Mouse (Mus musculus) embryonic facial prominence, embryonic 15.5 days (tissue): ENCODE measurements around the gene Pheta2. TPM values are rescaled to one million over a fixed set of nuclear protein-coding genes. Genes with fewer than 3 reads are reported as not detected.

Source experiments
- ATAC-seq: fragments of 200-750 bp; cut with Nextera tagmentation; 2 replicates; pipeline ENCODE4 v1.8.0; 2017; ENCODE audit warnings: low read depth, moderate TSS enrichment; ENCODE audit not compliant: insufficient number of reproducible peaks, low FRiP score, low TSS enrichment
- H3K27ac ChIP-seq: fragments of 300-500 bp; sonication (generic); replicated peaks from 2 replicates; pipeline ENCODE4 v1.5.1; 2015; ENCODE audit warnings: mild to moderate bottlenecking, inconsistent platforms
- H3K27me3 ChIP-seq: fragments of 300-500 bp; sonication (generic); 2 replicates; pipeline ENCODE4 v1.6.1; 2015; ENCODE audit warnings: inconsistent platforms
- H3K36me3 ChIP-seq: fragments of 300-500 bp; sonication (generic); 2 replicates; pipeline ENCODE4 v1.6.1; 2015; ENCODE audit warnings: mild to moderate bottlenecking, inconsistent platforms
- H3K4me1 ChIP-seq: fragments of 300-500 bp; sonication (generic); 2 replicates; pipeline ENCODE4 v1.6.1; 2015; ENCODE audit warnings: inconsistent platforms
- H3K4me2 ChIP-seq: fragments of 300-500 bp; sonication (generic); replicated peaks from 2 replicates; pipeline ENCODE4 v1.6.1; 2015; ENCODE audit warnings: mild to moderate bottlenecking, inconsistent platforms
- H3K4me3 ChIP-seq: fragments of 300-500 bp; sonication (generic); replicated peaks from 2 replicates; pipeline ENCODE4 v1.5.1; 2015; ENCODE audit warnings: mild to moderate bottlenecking, inconsistent platforms
- H3K9ac ChIP-seq: fragments of 300-500 bp; sonication (generic); 2 replicates; pipeline ENCODE4 v1.6.1; 2015; ENCODE audit warnings: inconsistent platforms
- H3K9me3 ChIP-seq: fragments of 300-500 bp; sonication (generic); replicated peaks from 2 replicates; pipeline ENCODE4 v1.6.1; 2016; ENCODE audit warnings: inconsistent platforms
- WGBS: fragments of 180-500 bp; shearing (Covaris S2); methylation state at CpG from one replicate; pipeline ENCODE4 v1.1.7; 2015; 5-methylcytosine and 5-hydroxymethylcytosine counted together
- polyA plus RNA-seq: library from polyadenylated mRNA; unstranded; fragments of >200 nt; fragmentation: Nextera tagmentation; extraction: Ambion mirVana; gene quantifications from 2 replicates; pipeline ENCODE4 v1.2.1, GENCODE M21; 2015

The Pheta2 gene
- polyA plus RNA-seq, 1 experiment from 2014 or later, result 23.8 TPM

DNA sequence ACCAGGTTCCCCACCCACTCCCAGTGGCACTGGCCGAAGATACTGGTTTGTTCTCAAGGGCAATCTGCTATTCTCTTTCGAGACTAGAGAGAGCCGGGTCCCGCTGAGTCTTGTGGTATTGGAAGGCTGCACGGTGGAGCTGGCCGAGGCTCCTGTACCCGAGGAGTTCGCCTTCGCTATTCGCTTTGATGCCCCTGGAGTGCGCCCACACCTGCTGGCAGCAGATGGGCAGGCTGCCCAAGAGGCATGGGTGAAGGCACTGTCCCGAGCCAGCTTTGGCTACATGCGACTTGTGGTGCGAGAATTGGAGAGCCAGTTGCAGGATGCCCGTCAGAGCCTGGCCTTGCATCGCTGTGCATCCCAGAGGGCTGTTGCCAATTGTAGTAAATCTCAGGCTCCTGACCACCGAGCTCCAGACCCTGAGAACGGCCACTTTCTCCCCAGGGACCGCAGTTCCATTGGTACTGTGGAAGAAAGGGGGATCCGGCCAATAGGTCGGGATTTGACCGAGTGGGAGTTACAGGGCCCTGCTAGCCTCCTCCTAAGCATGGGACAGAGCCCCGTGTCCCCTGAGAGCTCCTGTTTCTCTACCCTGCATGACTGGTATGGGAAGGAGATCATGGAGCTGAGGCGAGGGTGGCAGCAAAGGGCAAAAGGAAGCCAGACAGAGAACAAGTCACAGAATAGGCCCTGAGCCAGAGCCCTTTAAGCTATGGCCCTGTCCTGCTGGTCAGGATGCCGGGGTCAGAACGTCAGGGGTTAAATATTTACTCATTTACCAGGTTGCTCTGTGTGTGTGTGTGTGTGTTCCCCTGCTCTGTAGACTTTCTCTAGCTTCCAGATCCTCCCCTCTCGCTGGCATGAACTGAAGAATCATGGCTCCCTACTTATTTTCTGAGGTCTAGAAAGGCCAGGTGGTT is 4.9 kb downstream of the Pheta2 start:
- H3K9me3 ChIP-seq, result no peaks in the 10 kb centered on the region
- peaks cover 42% of the 10 kb centered on the region for H3K4me1 ChIP-seq
- no peak overlapping the region for H3K4me3 ChIP-seq
- WGBS, result 87% methylated on average over 27 of the region's 27 CpGs
- H3K36me3 ChIP-seq, result peaks cover 14% of the 10 kb centered on the region
- H3K27ac ChIP-seq, result no peak overlapping the region
- H3K27me3 ChIP-seq, result no peaks in the 10 kb centered on the region
- no peak overlapping the region for H3K9ac ChIP-seq
- ATAC-seq, result no peak
- H3K4me2 ChIP-seq, result no peak overlapping the region

- Histone ChIP-seq H3K4me2 (no peak overlapping the region), H3K4me1 (peaks cover 36% of the 10 kb centered on the region), H3K9me3 (no peaks in the 10 kb centered on the region), H3K36me3 (peaks cover 27% of the 10 kb centered on the region), H3K27me3 (no peaks in the 10 kb centered on the region), H3K27ac (0 out of 2 replicates have a peak overlapping the region, but pooled peaks have one; percentile 17), H3K9ac (no peak overlapping the region), H3K4me3 (no peak overlapping the region)
- ATAC-seq, result no peak
- 88% methylated on average over 6 of the region's 6 CpGs for WGBS
These were observed 6.2 kb downstream of the Pheta2 start for GRCm38 (mm10) chr15:82344971-82345370.

- WGBS, result under 1% methylated on average over 51 of the region's 51 CpGs
- Histone ChIP-seq H3K36me3 (peaks cover 36% of the 10 kb centered on the region), H3K4me2 (peak overlapping the region; percentile 87), H3K4me3 (peak overlapping the region; percentile 81), H3K9ac (peak overlapping the region; percentile 73), H3K9me3 (no peaks in the 10 kb centered on the region), H3K27me3 (no peaks in the 10 kb centered on the region), H3K4me1 (peaks cover 28% of the 10 kb centered on the region), H3K27ac (peak overlapping the region; percentile 94)
- ATAC-seq, result peak; percentile 97
These were observed 7.2 kb downstream of the Pheta2 start for GRCm38 (mm10) chr15:82345820-82346470.

- H3K27me3 ChIP-seq, result no peaks in the 10 kb centered on the region
- peak overlapping the region; percentile 73 for H3K9ac ChIP-seq
- peaks cover 24% of the 10 kb centered on the region for H3K4me1 ChIP-seq
- H3K36me3 ChIP-seq, result peaks cover 39% of the 10 kb centered on the region
- no peak for ATAC-seq
- no peaks in the 10 kb centered on the region for H3K9me3 ChIP-seq
- peak overlapping the region; percentile 81 for H3K4me3 ChIP-seq
- H3K4me2 ChIP-seq, result peak overlapping the region; percentile 87
- peak overlapping the region; percentile 94 for H3K27ac ChIP-seq
- WGBS, result 56% methylated on average over 14 of the region's 14 CpGs
These were observed 8.0 kb downstream of the Pheta2 start for GRCm38 (mm10) chr15:82346580-82347302.

GRCm38 (mm10) chr15:82347303-82347676 is 8.5 kb downstream of the Pheta2 start:
- H3K4me3 ChIP-seq, result peak overlapping the region; percentile 81
- 78% methylated on average over 4 of the region's 4 CpGs for WGBS
- H3K9ac ChIP-seq, result 0 out of 2 replicates have a peak overlapping the region, but pooled peaks have one; percentile 73
- H3K27me3 ChIP-seq, result no peaks in the 10 kb centered on the region
- H3K27ac ChIP-seq, result no peak overlapping the region
- peaks cover 23% of the 10 kb centered on the region for H3K4me1 ChIP-seq
- H3K4me2 ChIP-seq, result peak overlapping the region; percentile 87
- peaks cover 39% of the 10 kb centered on the region for H3K36me3 ChIP-seq
- ATAC-seq, result no peak
- H3K9me3 ChIP-seq, result no peaks in the 10 kb centered on the region

GRCm38 (mm10) chr15:82347852-82348251 is 9.1 kb downstream of the Pheta2 start:
- peak overlapping the region; percentile 81; the same call in 1 of the 2 replicates for H3K4me3 ChIP-seq
- H3K27me3 ChIP-seq, result no peaks in the 10 kb centered on the region
- H3K4me2 ChIP-seq, result no peak overlapping the region
- 90% methylated on average over 12 of the region's 12 CpGs for WGBS
- ATAC-seq, result no peak
- H3K9ac ChIP-seq, result no peak overlapping the region
- H3K27ac ChIP-seq, result no peak overlapping the region
- peaks cover 39% of the 10 kb centered on the region for H3K36me3 ChIP-seq
- H3K4me1 ChIP-seq, result peaks cover 26% of the 10 kb centered on the region
- H3K9me3 ChIP-seq, result no peaks in the 10 kb centered on the region

DNA sequence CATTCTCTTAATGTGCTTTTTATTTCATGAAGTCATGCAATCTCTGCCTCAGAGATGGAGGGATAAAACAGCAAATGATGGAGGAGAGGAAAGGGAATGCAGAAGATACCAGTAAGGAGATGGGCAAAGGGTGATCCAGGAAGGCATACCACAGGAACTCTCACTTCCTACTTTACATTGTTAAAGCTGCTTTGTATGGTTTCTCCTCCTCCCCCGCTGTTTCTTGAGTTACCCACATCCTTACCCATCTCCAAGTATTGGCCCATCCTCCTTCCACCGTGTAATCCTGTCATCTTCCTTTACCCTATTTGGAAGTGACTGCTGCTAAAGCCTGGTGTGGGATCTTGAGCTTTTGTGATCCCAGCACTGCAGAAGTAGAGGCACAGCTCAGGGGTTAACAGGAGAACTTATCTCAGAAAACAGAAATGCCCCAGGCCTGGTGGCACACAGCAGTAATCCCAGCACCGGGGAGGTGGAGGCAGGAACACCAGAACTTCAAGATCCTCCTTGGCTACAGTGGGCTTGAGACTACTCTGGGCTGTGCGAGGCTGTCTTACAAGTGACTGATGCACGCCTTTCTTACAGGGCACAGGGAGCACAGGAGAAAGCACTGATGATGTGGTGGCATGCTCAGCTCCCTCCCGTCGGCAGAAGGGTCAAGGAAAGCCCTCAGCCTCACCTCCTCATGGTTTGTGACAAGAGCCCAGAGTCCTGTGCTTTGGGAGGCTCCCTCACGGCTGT is 9.7 kb downstream of the Pheta2 start:
- peaks cover 36% of the 10 kb centered on the region for H3K36me3 ChIP-seq
- WGBS, result 82% methylated on average over 8 of the region's 8 CpGs
- peaks cover 32% of the 10 kb centered on the region for H3K4me1 ChIP-seq
- H3K9me3 ChIP-seq, result no peaks in the 10 kb centered on the region
- no peak overlapping the region for H3K9ac ChIP-seq
- no peak overlapping the region for H3K27ac ChIP-seq
- no peaks in the 10 kb centered on the region for H3K27me3 ChIP-seq
- H3K4me3 ChIP-seq, result no peak overlapping the region
- H3K4me2 ChIP-seq, result no peak overlapping the region
- ATAC-seq, result no peak

GRCm38 (mm10) chr15:82348999-82349341 is 10.2 kb downstream of the Pheta2 start:
- Histone ChIP-seq H3K9me3 (no peaks in the 10 kb centered on the region), H3K4me2 (no peak overlapping the region), H3K4me1 (peaks cover 33% of the 10 kb centered on the region), H3K36me3 (peaks cover 34% of the 10 kb centered on the region), H3K27me3 (no peaks in the 10 kb centered on the region), H3K9ac (no peak overlapping the region), H3K4me3 (no peak overlapping the region), H3K27ac (no peak overlapping the region)
- ATAC-seq, result no peak
- WGBS, result 82% methylated on average over 2 of the region's 2 CpGs

DNA sequence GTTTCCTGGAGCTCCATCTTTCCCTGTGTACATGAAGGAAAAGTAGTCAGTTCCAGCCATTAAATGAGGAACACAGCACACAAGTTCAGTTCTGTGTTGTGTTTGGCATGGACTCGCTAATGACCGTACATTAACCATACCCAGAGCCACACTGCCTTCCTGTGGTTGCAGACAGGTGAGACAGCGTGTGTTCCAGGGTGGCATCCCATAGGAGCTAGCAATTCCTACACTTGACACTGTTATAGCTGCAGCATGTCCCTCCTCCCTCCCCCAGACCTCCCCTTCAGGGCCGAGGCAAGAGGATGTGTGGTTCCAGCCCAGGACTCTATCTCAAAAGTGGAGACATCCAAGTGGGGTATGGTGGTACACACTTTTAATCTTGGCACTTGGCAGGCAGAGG is 11.6 kb downstream of the Pheta2 start:
- peaks cover 34% of the 10 kb centered on the region for H3K36me3 ChIP-seq
- H3K27ac ChIP-seq, result no peak overlapping the region
- no peak for ATAC-seq
- H3K4me2 ChIP-seq, result no peak overlapping the region
- no peaks in the 10 kb centered on the region for H3K27me3 ChIP-seq
- 88% methylated on average over 4 of the region's 4 CpGs for WGBS
- H3K4me1 ChIP-seq, result peaks cover 37% of the 10 kb centered on the region
- H3K9me3 ChIP-seq, result no peaks in the 10 kb centered on the region
- H3K4me3 ChIP-seq, result no peak overlapping the region
- H3K9ac ChIP-seq, result no peak overlapping the region

DNA sequence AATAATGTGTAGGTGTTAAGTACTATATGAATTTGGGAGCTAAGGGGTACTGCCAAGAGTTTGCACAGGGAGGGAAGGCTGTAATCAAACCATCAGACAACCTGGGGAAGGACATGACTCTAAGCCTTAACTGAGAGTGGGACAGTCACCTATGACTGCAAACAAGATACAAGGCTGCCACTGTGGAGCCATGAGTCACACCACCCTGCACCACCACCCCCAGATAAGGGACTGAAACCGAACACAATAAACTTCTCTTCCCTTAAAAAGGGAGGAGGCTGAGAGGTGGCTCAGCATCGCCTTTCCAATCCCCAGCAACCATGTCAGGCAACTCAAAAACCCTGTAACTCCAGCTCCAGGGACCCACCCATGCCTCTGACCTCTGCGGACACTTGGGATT is 12.7 kb downstream of the Pheta2 start:
- Histone ChIP-seq H3K36me3 (peaks cover 34% of the 10 kb centered on the region), H3K4me2 (no peak overlapping the region), H3K4me3 (no peak overlapping the region), H3K27me3 (no peaks in the 10 kb centered on the region), H3K4me1 (peaks cover 37% of the 10 kb centered on the region), H3K9ac (no peak overlapping the region), H3K27ac (no peak overlapping the region), H3K9me3 (no peaks in the 10 kb centered on the region)
- WGBS, result 81% methylated on average over 3 of the region's 3 CpGs
- no peak for ATAC-seq
